ENCODE assay signal across 8 mouse cellular contexts in the genomic region with DNA sequence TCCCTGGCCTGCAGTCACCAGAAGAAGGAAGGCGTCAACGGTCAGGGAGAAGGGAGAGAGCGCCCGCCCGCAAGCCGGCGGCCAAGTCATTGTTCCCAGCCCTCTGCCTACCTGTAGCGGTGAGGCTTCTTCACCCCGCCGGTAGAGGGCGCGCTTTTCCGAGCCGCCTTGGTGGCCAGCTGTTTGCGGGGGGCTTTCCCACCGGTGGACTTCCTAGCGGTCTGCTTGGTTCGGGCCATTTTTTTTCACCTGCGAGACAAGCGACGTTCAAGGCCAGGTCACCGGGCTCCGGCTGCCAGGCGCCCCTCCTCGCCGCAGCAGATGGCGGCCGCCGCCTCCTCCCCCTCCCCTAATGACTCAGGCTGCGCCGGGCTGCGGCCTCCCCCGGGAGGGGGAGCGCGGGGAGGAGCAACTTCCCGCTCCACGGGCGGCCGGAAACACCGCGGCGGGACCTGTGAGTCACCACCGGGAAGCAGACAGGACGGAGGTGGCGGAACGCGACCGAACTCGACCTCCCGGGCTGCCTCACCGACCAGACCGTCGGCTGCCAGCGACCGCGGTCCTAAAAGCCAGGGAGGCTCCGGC. TPM values are rescaled to one million over a fixed set of nuclear protein-coding genes. Genes with fewer than 3 reads are reported as not detected.
DNase-seq lines count a peak whose midpoint lies in the region; ATAC-seq lines count a peak whose summit lies in the region.

No protein-coding gene starts in this region.

- H3K27me3 ChIP-seq in intestine, embryonic 15.5 days (replicated peaks), result no peaks in the 10 kb centered on the region

- H3K36me3 ChIP-seq in intestine, embryonic 15.5 days, result peaks cover 4% of the 10 kb centered on the region

- intact Hi-C loops in gastrocnemius, postnatal 14 days (cut with DNase I; ENCODE audit: low total_unique reads), result no loop called here
- intact Hi-C loops in left cerebral cortex, postnatal 10 days (cut with DNase I), result no loop called here

- ATAC-seq in intestine, embryonic 15.5 days, result peak; percentile 83
- ATAC-seq in megakaryocyte, adult 5-6 weeks (ENCODE audit: poor library complexity, severe bottlenecking), result peak; percentile 71

- 0 out of 2 replicates have a peak, but pooled peaks cover 3% of the 10 kb centered on the region for H3K4me1 ChIP-seq in intestine, embryonic 15.5 days (replicated peaks)

- DNase-seq in adrenal gland, adult 2 months, result peak; percentile 95
- peak; percentile 84 to 87 for DNase-seq in cerebellum, postnatal 36 days
- peak; percentile 83 for DNase-seq in gastrocnemius, postnatal 14 days
- DNase-seq in left cerebral cortex, postnatal 10 days (ENCODE audit: extremely low spot score in 1 of 2, low spot score in 2 of 2), result peak; percentile 60 to 92
- DNase-seq in right cerebral cortex, postnatal 4 days, result peak; percentile 67
- no peak for DNase-seq in yolk sac, embryonic 10.5 days (ENCODE audit: low spot score)

- H3K4me2 ChIP-seq in intestine, embryonic 15.5 days (replicated peaks), result peak overlapping the region; percentile 51

- peak overlapping the region; percentile 96 for H3K9ac ChIP-seq in intestine, embryonic 15.5 days

- peak overlapping the region; percentile 99 for H3K27ac ChIP-seq in intestine, embryonic 15.5 days

- H3K4me3 ChIP-seq in intestine, embryonic 15.5 days (replicated peaks), result peak overlapping the region; percentile 95

- H3K9me3 ChIP-seq in intestine, embryonic 15.5 days, result no peaks in the 10 kb centered on the region

- WGBS in intestine, embryonic 15.5 days, result under 1% methylated on average over 56 of the region's 57 CpGs

RNA-seq across cellular contexts. Expression of gene H3f3b, which starts 3.9 kb away (rescaled TPM):
- total RNA-seq in adrenal gland, adult 2 months (2021), result 100 to 1,000 TPM; 270 to 363 TPM
- polyA plus RNA-seq in adrenal gland, adult 2 months (2012; rRNA removed), result 76.2 and 92.7 TPM in 2 replicates
- 100 to 1,000 TPM; 132 to 170 TPM for total RNA-seq in gastrocnemius, postnatal 14 days (2021)
- polyA plus RNA-seq in intestine, embryonic 15.5 days (2015; fragmentation: Nextera tagmentation; extraction: Ambion mirVana), result 1,398 and 1,618 TPM in 2 replicates
- 100 to 1,000 TPM; 320 to 336 TPM for total RNA-seq in left cerebral cortex, postnatal 10 days (2021)
- total RNA-seq in megakaryocyte, adult 5-6 weeks (2015), result 756 and 808 TPM in 2 replicates
- 735 and 795 TPM in 2 replicates for total RNA-seq in megakaryocyte, adult 5-6 weeks (2017)

RNA-seq across cellular contexts. Expression of gene Unk, which starts 6.3 kb away (rescaled TPM):
- total RNA-seq in adrenal gland, adult 2 months (2021), result 10 to 100 TPM; 20.2 to 21.2 TPM
- polyA plus RNA-seq in adrenal gland, adult 2 months (2012; rRNA removed), result 46.0 and 58.5 TPM in 2 replicates
- 1 to 10 TPM; 7.3 to 7.7 TPM for total RNA-seq in gastrocnemius, postnatal 14 days (2021)
- 25.7 and 27.4 TPM in 2 replicates for polyA plus RNA-seq in intestine, embryonic 15.5 days (2015; fragmentation: Nextera tagmentation; extraction: Ambion mirVana)
- 10 to 100 TPM; 24.8 to 25.8 TPM for total RNA-seq in left cerebral cortex, postnatal 10 days (2021)
- 10.1 and 10.5 TPM in 2 replicates for total RNA-seq in megakaryocyte, adult 5-6 weeks (2015)
- 7.8 and 8.3 TPM in 2 replicates for total RNA-seq in megakaryocyte, adult 5-6 weeks (2017)

RNA-seq across cellular contexts. Expression of gene Galk1, which starts 11.3 kb away (rescaled TPM):
- 10 to 100 TPM; 30.6 to 45.6 TPM for total RNA-seq in adrenal gland, adult 2 months (2021)
- polyA plus RNA-seq in adrenal gland, adult 2 months (2012; rRNA removed), result 68.6 and 71.3 TPM in 2 replicates
- 10 to 100 TPM in 1 of 2 experiments, 1 to 10 TPM in 1; 7.2 to 11.3 TPM for total RNA-seq in gastrocnemius, postnatal 14 days (2021)
- 274 and 302 TPM in 2 replicates for polyA plus RNA-seq in intestine, embryonic 15.5 days (2015; fragmentation: Nextera tagmentation; extraction: Ambion mirVana)
- 10 to 100 TPM; 25.6 to 28.1 TPM for total RNA-seq in left cerebral cortex, postnatal 10 days (2021)
- total RNA-seq in megakaryocyte, adult 5-6 weeks (2015), result 4.6 and 5.0 TPM in 2 replicates
- total RNA-seq in megakaryocyte, adult 5-6 weeks (2017), result 10.4 and 10.8 TPM in 2 replicates

RNA-seq across cellular contexts. Expression of gene Itgb4, which starts 49.4 kb away (rescaled TPM):
- 1 to 10 TPM; 2.1 to 4.3 TPM for total RNA-seq in adrenal gland, adult 2 months (2021)
- polyA plus RNA-seq in adrenal gland, adult 2 months (2012; rRNA removed), result 3.9 and 4.8 TPM in 2 replicates
- 1 to 10 TPM; 1.9 to 6.7 TPM for total RNA-seq in gastrocnemius, postnatal 14 days (2021)
- polyA plus RNA-seq in intestine, embryonic 15.5 days (2015; fragmentation: Nextera tagmentation; extraction: Ambion mirVana), result 7.9 and 10.0 TPM in 2 replicates
- total RNA-seq in left cerebral cortex, postnatal 10 days (2021), result 1 to 10 TPM; 4.7 to 4.8 TPM
- 0.09 TPM in 1 of 2 replicates, not detected in the other for total RNA-seq in megakaryocyte, adult 5-6 weeks (2015)
- not detected in 2 replicates for total RNA-seq in megakaryocyte, adult 5-6 weeks (2017)

RNA-seq across cellular contexts. Expression of gene Unc13d, which starts 53.9 kb away (rescaled TPM):
- total RNA-seq in adrenal gland, adult 2 months (2021), result 1 to 10 TPM in 1 of 2 experiments, under 1 TPM in 1; 0.83 to 1.0 TPM
- polyA plus RNA-seq in adrenal gland, adult 2 months (2012; rRNA removed), result 2.3 and 3.4 TPM in 2 replicates
- under 1 TPM; 0.31 to 0.33 TPM for total RNA-seq in gastrocnemius, postnatal 14 days (2021)
- 4.2 and 5.2 TPM in 2 replicates for polyA plus RNA-seq in intestine, embryonic 15.5 days (2015; fragmentation: Nextera tagmentation; extraction: Ambion mirVana)
- total RNA-seq in left cerebral cortex, postnatal 10 days (2021), result 1 to 10 TPM in 1 of 2 experiments, under 1 TPM in 1; 0.63 to 1.2 TPM
- total RNA-seq in megakaryocyte, adult 5-6 weeks (2015), result 16.5 and 18.2 TPM in 2 replicates
- total RNA-seq in megakaryocyte, adult 5-6 weeks (2017), result 26.7 and 27.7 TPM in 2 replicates
